Mouse (Mus musculus) embryonic facial prominence, embryonic 13.5 days (tissue): ENCODE measurements around the gene Cyb5r2. TPM values are rescaled to one million over a fixed set of nuclear protein-coding genes. Genes with fewer than 3 reads are reported as not detected.
A peak's percentile ranks its signal among the peaks of the same experiment; 100 is the strongest.

Experiments used
- ATAC-seq: fragments of 200-750 bp; cut with Nextera tagmentation; 2 replicates; pipeline ENCODE4 v1.8.0; 2017; ENCODE audit warnings: low read depth; ENCODE audit not compliant: insufficient number of reproducible peaks, insufficient read depth, low FRiP score, low TSS enrichment
- H3K27ac ChIP-seq: fragments of 300-500 bp; sonication (generic); 2 replicates; pipeline ENCODE4 v1.5.1; 2015; ENCODE audit warnings: moderate library complexity, mild to moderate bottlenecking, inconsistent platforms
- H3K27me3 ChIP-seq: fragments of 300-500 bp; sonication (generic); 2 replicates; pipeline ENCODE4 v1.6.1; 2015; ENCODE audit warnings: mild to moderate bottlenecking, inconsistent platforms
- H3K36me3 ChIP-seq: fragments of 300-500 bp; sonication (generic); 2 replicates; pipeline ENCODE4 v1.6.1; 2015; ENCODE audit warnings: mild to moderate bottlenecking, inconsistent platforms
- H3K4me1 ChIP-seq: fragments of 300-500 bp; sonication (generic); 2 replicates; pipeline ENCODE4 v1.6.1; 2015; ENCODE audit warnings: inconsistent platforms
- H3K4me2 ChIP-seq: fragments of 300-500 bp; sonication (generic); 2 replicates; pipeline ENCODE4 v1.6.1; 2015; ENCODE audit warnings: moderate library complexity, mild to moderate bottlenecking, inconsistent platforms
- H3K4me3 ChIP-seq: fragments of 300-500 bp; sonication (generic); 2 replicates; pipeline ENCODE4 v1.5.1; 2015; ENCODE audit warnings: mild to moderate bottlenecking, inconsistent platforms
- H3K9ac ChIP-seq: fragments of 300-500 bp; sonication (generic); 2 replicates; pipeline ENCODE4 v1.6.1; 2015; ENCODE audit warnings: mild to moderate bottlenecking, inconsistent platforms
- H3K9me3 ChIP-seq: fragments of 300-500 bp; sonication (generic); 2 replicates; pipeline ENCODE4 v1.6.1; 2016; ENCODE audit warnings: inconsistent platforms
- WGBS: fragments of 180-500 bp; shearing (Covaris S2); methylation state at CpG from one replicate; pipeline ENCODE4 v1.1.7; 2015; ENCODE audit warnings: mixed read lengths; 5-methylcytosine and 5-hydroxymethylcytosine counted together
- polyA plus RNA-seq: library from polyadenylated mRNA; unstranded; fragments of >200 nt; fragmentation: Nextera tagmentation; extraction: Ambion mirVana; gene quantifications from 2 replicates; pipeline ENCODE4 v1.2.1, GENCODE M21; 2015

Cyb5r2 gene
- polyA plus RNA-seq, 1 experiment from 2014 or later: 0.25 TPM

DNA sequence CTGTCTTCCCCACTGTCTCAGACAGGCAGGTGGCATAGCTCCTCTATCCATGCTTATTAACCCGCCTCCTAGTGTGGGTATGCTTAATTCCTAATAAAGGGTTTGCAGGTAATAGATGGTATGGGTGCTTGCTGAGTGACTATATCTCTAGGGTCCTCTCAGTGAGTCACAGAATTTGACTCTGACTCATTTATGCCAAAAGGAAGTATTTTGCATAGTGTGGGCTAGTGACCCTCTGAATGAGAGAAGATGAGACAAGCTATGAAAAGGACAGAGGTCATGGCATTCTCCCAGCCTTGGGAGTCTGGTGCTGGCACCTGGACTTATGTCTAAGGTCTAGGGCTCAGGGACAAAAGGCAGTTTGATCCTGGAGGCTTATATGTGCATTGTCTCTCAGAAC lies 37.1 kb downstream of the Cyb5r2 start:
- ATAC-seq: no peak
- H3K9ac ChIP-seq: no peak overlapping the region
- 100% methylated on average over 1 of the region's 1 CpGs for WGBS
- peaks cover 80% of the 10 kb centered on the region for H3K36me3 ChIP-seq
- no peak overlapping the region for H3K4me2 ChIP-seq
- H3K4me3 ChIP-seq: no peak overlapping the region
- H3K27me3 ChIP-seq: no peaks in the 10 kb centered on the region
- H3K27ac ChIP-seq: no peak overlapping the region
- H3K9me3 ChIP-seq: no peaks in the 10 kb centered on the region
- no peaks in the 10 kb centered on the region for H3K4me1 ChIP-seq

DNA sequence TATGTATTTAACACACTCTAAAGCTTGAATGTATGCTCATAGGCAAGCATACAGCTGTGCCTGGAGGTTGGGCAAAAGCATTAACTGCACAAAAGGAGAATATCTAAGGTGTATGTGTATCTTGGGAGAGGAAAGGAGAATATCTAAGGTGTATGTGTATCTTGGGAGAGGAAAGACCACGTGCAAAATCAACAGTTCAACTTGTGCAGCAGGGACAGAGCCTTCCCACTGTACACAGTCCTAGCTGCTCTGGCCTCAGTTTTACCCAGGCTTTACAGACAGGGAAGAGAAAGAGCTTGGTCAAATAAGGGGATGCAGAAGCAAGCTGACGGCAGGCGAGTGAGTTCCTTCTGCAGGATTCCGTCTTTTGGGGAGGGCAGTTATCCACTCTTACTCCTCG lies 43.8 kb downstream of the Cyb5r2 start:
- Histone ChIP-seq H3K36me3 (peaks cover 30% of the 10 kb centered on the region), H3K27ac (no peak overlapping the region), H3K4me1 (peaks cover 10% of the 10 kb centered on the region), H3K4me3 (no peak overlapping the region), H3K4me2 (no peak overlapping the region), H3K9me3 (no peaks in the 10 kb centered on the region), H3K9ac (no peak overlapping the region), H3K27me3 (no peaks in the 10 kb centered on the region)
- WGBS: 84% methylated on average over 5 of the region's 5 CpGs
- no peak for ATAC-seq

DNA sequence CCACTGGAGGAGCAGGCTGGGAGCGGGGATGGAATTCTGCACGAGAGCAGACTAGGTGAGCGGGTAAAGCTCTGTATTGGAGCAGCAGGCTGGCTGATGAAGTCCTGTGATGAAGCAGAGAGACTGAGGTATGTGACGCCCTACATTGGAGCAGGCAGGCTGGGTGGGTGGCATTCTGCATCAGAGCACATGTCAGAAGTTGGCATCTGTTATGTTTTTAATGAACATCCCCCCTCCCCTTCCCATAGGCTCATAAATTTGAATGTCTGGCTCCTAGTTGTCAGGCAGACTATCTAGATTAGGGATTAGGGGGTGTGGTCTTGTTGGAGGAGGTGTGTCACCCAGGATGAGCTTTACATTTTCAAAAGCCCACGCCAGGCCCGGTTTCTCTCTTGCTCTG lies 45.1 kb downstream of the Cyb5r2 start:
- Histone ChIP-seq H3K4me1 (peaks cover 20% of the 10 kb centered on the region), H3K27me3 (no peaks in the 10 kb centered on the region), H3K4me3 (no peak overlapping the region), H3K9ac (no peak overlapping the region), H3K9me3 (no peaks in the 10 kb centered on the region), H3K4me2 (no peak overlapping the region), H3K36me3 (peaks cover 18% of the 10 kb centered on the region), H3K27ac (no peak overlapping the region)
- 57% methylated on average over 6 of the region's 6 CpGs for WGBS
- no peak for ATAC-seq

DNA sequence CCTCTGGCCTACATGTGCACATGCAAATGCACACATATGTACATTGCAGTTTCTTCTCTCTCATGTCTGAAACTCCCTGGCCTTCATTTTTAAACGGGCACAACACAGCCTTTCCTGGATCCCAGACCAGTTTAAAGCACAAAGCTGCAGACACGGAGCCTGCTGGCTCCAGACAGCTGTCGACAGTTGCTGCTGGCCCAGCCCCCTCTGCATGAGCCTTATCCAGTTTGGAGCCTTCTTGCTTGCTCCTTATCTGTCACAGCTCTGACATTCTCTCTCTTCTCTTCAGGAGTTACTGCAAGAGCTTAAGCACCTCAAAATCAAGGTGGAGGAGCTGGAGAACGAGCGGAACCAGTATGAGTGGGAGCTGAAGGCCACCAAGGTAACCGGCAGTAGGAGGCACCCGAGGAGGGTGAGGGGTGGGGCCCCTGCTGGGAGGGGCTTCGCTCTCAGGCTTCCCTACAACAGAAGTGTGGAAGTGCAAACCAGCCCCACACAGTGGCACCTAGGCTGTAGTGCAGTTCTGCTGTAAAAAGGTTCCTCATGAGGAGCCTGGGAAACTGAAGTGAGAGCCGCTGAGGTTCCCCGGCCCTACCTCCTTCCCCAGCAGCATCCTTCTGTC lies 49.2 kb downstream of the Cyb5r2 start:
- peak overlapping the region; percentile 75 for H3K27ac ChIP-seq
- ATAC-seq: peak; percentile 79
- peak overlapping the region; percentile 30 for H3K4me3 ChIP-seq
- H3K27me3 ChIP-seq: no peaks in the 10 kb centered on the region
- peak overlapping the region; percentile 4 for H3K9ac ChIP-seq
- no peaks in the 10 kb centered on the region for H3K9me3 ChIP-seq
- H3K36me3 ChIP-seq: no peaks in the 10 kb centered on the region
- peaks cover 32% of the 10 kb centered on the region for H3K4me1 ChIP-seq
- peak overlapping the region; percentile 55 for H3K4me2 ChIP-seq
- 3% methylated on average over 10 of the region's 10 CpGs for WGBS

DNA sequence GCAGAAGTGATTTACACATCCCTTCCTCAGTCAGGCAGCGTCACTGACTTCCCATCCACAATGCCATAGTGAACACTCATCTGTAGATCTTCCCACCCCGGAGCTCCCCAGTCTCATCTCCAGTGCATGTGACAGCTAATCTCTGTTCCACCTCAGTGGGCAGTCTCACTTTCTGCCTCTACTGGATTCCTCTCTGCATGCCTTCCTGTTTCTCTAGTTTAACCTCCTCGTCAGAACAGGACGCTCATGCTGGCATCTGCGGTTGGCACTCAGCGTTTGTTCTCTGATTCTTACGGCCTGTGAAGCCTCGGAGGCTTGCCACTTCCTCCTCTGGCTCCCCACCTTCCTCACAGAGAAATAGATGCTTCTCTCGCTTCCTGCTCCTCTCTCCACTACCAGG lies 50.2 kb downstream of the Cyb5r2 start:
- Histone ChIP-seq H3K27me3 (no peaks in the 10 kb centered on the region), H3K4me1 (peaks cover 42% of the 10 kb centered on the region), H3K9ac (no peak overlapping the region), H3K4me2 (no peak overlapping the region), H3K27ac (peak overlapping the region; percentile 40), H3K4me3 (no peak overlapping the region), H3K36me3 (no peaks in the 10 kb centered on the region), H3K9me3 (no peaks in the 10 kb centered on the region)
- ATAC-seq: no peak
- 64% methylated on average over 9 of the region's 9 CpGs for WGBS

DNA sequence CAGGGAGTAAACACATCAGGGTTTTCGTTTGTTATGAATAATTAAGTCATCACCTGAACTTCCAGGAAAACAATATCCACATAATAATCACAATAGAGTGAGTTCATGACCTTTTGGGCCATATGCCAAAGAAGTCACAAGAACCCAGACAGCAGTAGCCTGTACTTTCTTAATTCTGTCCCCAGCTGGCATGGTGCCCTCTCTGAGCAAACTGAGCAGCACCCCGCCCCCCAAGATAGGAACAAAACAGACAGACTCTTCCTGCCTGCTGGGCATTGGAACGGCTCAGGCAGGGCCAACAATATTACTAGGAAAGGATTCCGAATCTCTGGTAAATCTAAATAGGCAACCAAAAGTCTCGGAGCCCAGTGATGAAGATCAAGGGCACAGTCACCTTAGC lies 51.9 kb downstream of the Cyb5r2 start:
- no peaks in the 10 kb centered on the region for H3K27me3 ChIP-seq
- no peak overlapping the region for H3K4me3 ChIP-seq
- H3K4me1 ChIP-seq: peaks cover 53% of the 10 kb centered on the region
- no peaks in the 10 kb centered on the region for H3K9me3 ChIP-seq
- H3K4me2 ChIP-seq: no peak overlapping the region
- H3K36me3 ChIP-seq: 0 out of 2 replicates have a peak, but pooled peaks cover 1% of the 10 kb centered on the region
- no peak for ATAC-seq
- WGBS: 74% methylated on average over 5 of the region's 5 CpGs
- no peak overlapping the region for H3K9ac ChIP-seq
- no peak overlapping the region for H3K27ac ChIP-seq

GRCm38 (mm10) chr7:107702461-107703380 lies 55.1 kb downstream of the Cyb5r2 start:
- no peaks in the 10 kb centered on the region for H3K9me3 ChIP-seq
- peaks cover 38% of the 10 kb centered on the region; the same call in 1 of the 2 replicates for H3K4me1 ChIP-seq
- H3K9ac ChIP-seq: no peak overlapping the region
- H3K4me2 ChIP-seq: no peak overlapping the region
- ATAC-seq: peak; percentile 12; the same call in 1 of the 2 replicates
- H3K27ac ChIP-seq: no peak overlapping the region; the same call in 1 of the 2 replicates
- H3K36me3 ChIP-seq: 0 out of 2 replicates have a peak, but pooled peaks cover 14% of the 10 kb centered on the region
- no peaks in the 10 kb centered on the region for H3K27me3 ChIP-seq
- WGBS: 26% methylated on average over 13 of the region's 13 CpGs
- H3K4me3 ChIP-seq: no peak overlapping the region

DNA sequence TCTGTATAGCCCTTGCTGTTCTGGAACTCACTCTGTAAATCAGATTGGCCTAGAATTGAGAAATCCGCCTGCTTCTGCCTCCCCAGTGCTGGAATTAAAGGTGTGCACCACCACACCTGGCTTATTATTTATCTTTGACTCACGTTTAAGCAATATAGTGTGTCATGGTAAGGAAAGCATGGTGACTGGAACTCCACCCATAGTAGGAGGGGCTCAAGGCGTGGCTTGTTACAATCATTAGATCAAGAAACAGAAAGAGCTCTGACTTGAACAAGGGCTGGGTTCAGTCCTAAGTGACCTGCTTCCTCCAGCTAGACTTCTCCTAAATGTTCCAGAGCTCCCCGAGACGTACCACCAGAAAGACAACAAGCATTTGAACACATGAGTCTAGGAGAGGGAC lies 57.2 kb downstream of the Cyb5r2 start:
- Histone ChIP-seq H3K4me2 (no peak overlapping the region), H3K4me1 (peaks cover 34% of the 10 kb centered on the region; the same call in 1 of the 2 replicates), H3K27me3 (no peaks in the 10 kb centered on the region), H3K27ac (no peak overlapping the region), H3K36me3 (0 out of 2 replicates have a peak, but pooled peaks cover 14% of the 10 kb centered on the region), H3K9ac (no peak overlapping the region), H3K9me3 (no peaks in the 10 kb centered on the region), H3K4me3 (no peak overlapping the region)
- WGBS: 87% methylated on average over 5 of the region's 5 CpGs
- no peak for ATAC-seq

GRCm38 (mm10) chr7:107699926-107700325 lies 57.9 kb downstream of the Cyb5r2 start:
- Histone ChIP-seq H3K27ac (no peak overlapping the region), H3K36me3 (0 out of 2 replicates have a peak, but pooled peaks cover 14% of the 10 kb centered on the region), H3K9ac (no peak overlapping the region), H3K4me3 (no peak overlapping the region), H3K9me3 (no peaks in the 10 kb centered on the region), H3K4me1 (peaks cover 30% of the 10 kb centered on the region; the same call in 1 of the 2 replicates), H3K27me3 (no peaks in the 10 kb centered on the region), H3K4me2 (no peak overlapping the region)
- WGBS: 58% methylated on average over 1 of the region's 1 CpGs
- no peak for ATAC-seq
